Mouse (Mus musculus) kidney, adult 2 months (tissue): ENCODE data around the gene Psen2. TPM values are rescaled to one million over a fixed set of nuclear protein-coding genes. Genes with fewer than 3 reads are reported as not detected.

Source experiments
- DNase-seq: peaks from one replicate; pipeline ENCODE4 v3.0.0; 2021
- H3K27ac ChIP-seq: fragments of 200-500 bp; 2 replicates; pipeline ENCODE4 v1.5.1; 2012; ENCODE audit warnings: low read depth, low read length, control low read depth, inconsistent platforms; ENCODE audit not compliant: insufficient read depth
- H3K27me3 ChIP-seq: fragments of 200-500 bp; replicated peaks from 2 replicates; pipeline ENCODE4 v1.6.1; 2012; ENCODE audit warnings: mild to moderate bottlenecking, moderate library complexity, low read length, inconsistent platforms; ENCODE audit not compliant: control insufficient read depth, insufficient read depth
- H3K36me3 ChIP-seq: fragments of 200-500 bp; 2 replicates; pipeline ENCODE4 v1.6.1; 2012; ENCODE audit warnings: mild to moderate bottlenecking, moderate library complexity, low read length, inconsistent platforms; ENCODE audit not compliant: control insufficient read depth, insufficient read depth
- H3K4me1 ChIP-seq: fragments of 200-500 bp; 2 replicates; pipeline ENCODE4 v1.6.1; 2011; ENCODE audit warnings: low read length; ENCODE audit not compliant: control insufficient read depth, insufficient read depth
- H3K4me3 ChIP-seq: fragments of 200-500 bp; 2 replicates; pipeline ENCODE4 v1.5.1; 2011; ENCODE audit warnings: mild to moderate bottlenecking, low read depth, low read length, control low read depth; ENCODE audit not compliant: insufficient read depth
- CTCF ChIP-seq: fragments of 200-500 bp; conservative IDR thresholded peaks from 2 replicates; pipeline ENCODE4 v1.5.1; 2011; ENCODE audit warnings: low read depth, mild to moderate bottlenecking, control low read depth, low read length, moderate library complexity, mixed read lengths; ENCODE audit not compliant: insufficient read depth, insufficient read length
- POLR2A ChIP-seq: fragments of 200-500 bp; IDR thresholded peaks from one replicate; pipeline ENCODE4 v1.6.1; 2011; ENCODE audit warnings: low read depth, low read length, control low read depth
- WGBS: fragments of 180-500 bp; shearing (Covaris S2); methylation state at CpG from one replicate; pipeline ENCODE4 v1.1.7; 2018; 5-methylcytosine and 5-hydroxymethylcytosine counted together
- polyA plus RNA-seq: library from polyadenylated mRNA; depleted of rRNA; stranded (reverse); fragments of >200 nt; gene quantifications from 2 replicates; pipeline ENCODE4 v1.2.3, GENCODE M21; 2012

Gene Psen2
- polyA plus RNA-seq, 1 experiment, result 41.3 TPM

GRCm38 (mm10) chr1:180212911-180213310 is 50.3 kb downstream of the Psen2 start:
- no peak for TF ChIP-seq POLR2A
- TF ChIP-seq CTCF, result no peak
- H3K27me3 ChIP-seq, result no peaks in the 10 kb centered on the region
- H3K36me3 ChIP-seq, result no peaks in the 10 kb centered on the region
- 51% methylated on average over 5 of the region's 5 CpGs for WGBS
- H3K4me1 ChIP-seq, result peaks cover 32% of the 10 kb centered on the region
- H3K27ac ChIP-seq, result peak overlapping the region; percentile 76
- DNase-seq, result peak; percentile 77
- no peak overlapping the region for H3K4me3 ChIP-seq

DNA sequence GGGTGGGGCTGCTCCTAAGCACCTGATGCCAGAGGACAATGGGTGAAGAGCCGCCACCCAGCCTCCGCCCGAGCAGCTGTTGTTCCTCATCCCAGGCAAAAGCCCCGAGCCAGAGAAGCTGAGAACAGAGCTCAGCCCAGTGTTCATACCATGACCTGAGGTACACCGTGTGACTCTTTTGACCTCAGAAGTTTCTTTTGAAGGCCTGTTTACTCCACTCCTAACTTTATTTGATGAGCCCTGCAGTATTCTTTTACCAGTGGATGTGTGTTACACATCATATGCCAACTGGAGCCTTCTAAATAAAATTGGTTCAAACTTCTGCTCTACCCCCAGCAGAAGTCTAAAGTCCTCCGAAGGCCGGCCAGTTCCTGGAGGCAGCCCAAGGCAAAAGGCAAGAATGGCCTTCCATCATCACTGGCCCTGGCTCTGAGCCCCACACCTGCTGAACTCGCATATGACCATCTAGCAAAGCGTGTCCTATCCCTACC is 52.4 kb downstream of the Psen2 start:
- DNase-seq, result peak; percentile 94
- no peaks in the 10 kb centered on the region for H3K27me3 ChIP-seq

DNA sequence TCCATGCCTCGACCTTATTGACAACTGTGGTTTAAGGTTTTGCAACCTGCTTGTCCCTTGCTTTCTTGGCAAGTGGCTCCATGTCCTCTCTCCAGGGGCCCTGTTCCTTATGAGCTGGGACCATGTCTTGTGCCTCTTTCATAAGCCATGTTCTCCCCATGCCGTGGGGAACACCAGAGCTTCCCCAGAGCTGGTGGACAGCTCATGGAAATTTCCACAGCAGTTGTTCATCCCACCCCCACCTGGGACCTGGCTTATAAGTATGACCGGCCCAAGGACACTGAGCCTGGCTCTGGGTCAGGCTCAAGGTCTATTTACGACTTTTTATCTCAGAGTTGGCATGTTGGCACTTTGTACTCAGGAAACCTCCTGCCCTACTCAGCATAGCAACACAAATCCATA is 53.2 kb downstream of the Psen2 start:
- peak overlapping the region; percentile 91 for H3K27ac ChIP-seq
- H3K4me1 ChIP-seq, result peaks cover 32% of the 10 kb centered on the region
- DNase-seq, result peak; percentile 75
- no peaks in the 10 kb centered on the region for H3K36me3 ChIP-seq
- WGBS, result 38% methylated on average over 4 of the region's 4 CpGs
- no peaks in the 10 kb centered on the region for H3K27me3 ChIP-seq
- H3K4me3 ChIP-seq, result no peak overlapping the region
- TF ChIP-seq POLR2A, result no peak
- no peak for TF ChIP-seq CTCF

More for the DNA sequence above, 52.4 kb downstream of the Psen2 start:
- no peak for TF ChIP-seq CTCF
- TF ChIP-seq POLR2A, result no peak
- Histone ChIP-seq H3K36me3 (no peaks in the 10 kb centered on the region), H3K4me3 (no peak overlapping the region), H3K4me1 (peaks cover 32% of the 10 kb centered on the region), H3K27ac (peak overlapping the region; percentile 91)
- 48% methylated on average over 9 of the region's 9 CpGs for whole genome bisulfite sequencing

- WGBS, result 80% methylated on average over 3 of the region's 3 CpGs
Observed at GRCm38 (mm10) chr1:180208370-180208769, 54.9 kb downstream of the Psen2 start.

DNA sequence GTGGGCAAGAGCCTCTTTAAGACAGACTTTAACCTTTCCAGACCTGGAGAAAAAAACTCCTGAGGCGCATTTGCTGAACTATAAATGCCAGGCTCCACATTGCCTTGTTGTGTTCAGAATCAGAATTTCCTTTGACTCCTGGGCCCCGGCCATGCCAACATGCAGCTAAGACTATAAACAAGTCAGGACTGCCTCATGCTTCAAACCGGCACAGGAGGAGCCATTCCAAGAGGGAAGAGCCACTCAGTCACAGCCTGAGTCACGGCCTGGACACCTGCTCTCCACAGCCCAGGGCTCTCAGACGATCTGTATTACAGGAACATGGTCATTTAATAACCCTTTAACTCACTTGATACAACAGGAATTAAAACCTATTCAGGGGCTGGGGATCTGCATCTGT is 62.5 kb downstream of the Psen2 start:
- Histone ChIP-seq H3K4me3 (no peak overlapping the region), H3K36me3 (no peaks in the 10 kb centered on the region), H3K27ac (peak overlapping the region; percentile 51; the same call in 1 of the 2 replicates), H3K4me1 (peaks cover 6% of the 10 kb centered on the region; the same call in 1 of the 2 replicates), H3K27me3 (no peaks in the 10 kb centered on the region)
- DNase-seq, result peak; percentile 64
- TF ChIP-seq CTCF (no peak), POLR2A (no peak)
- WGBS, result 30% methylated on average over 5 of the region's 5 CpGs

More at GRCm38 (mm10) chr1:180208370-180208769, 54.9 kb downstream of the Psen2 start:
- H3K27ac ChIP-seq, result no peak overlapping the region
- H3K4me3 ChIP-seq, result no peak overlapping the region
- no peaks in the 10 kb centered on the region for H3K36me3 ChIP-seq
- DNase-seq, result no peak
- no peaks in the 10 kb centered on the region for H3K27me3 ChIP-seq
- H3K4me1 ChIP-seq, result peaks cover 19% of the 10 kb centered on the region
- no peak for TF ChIP-seq POLR2A
- no peak for TF ChIP-seq CTCF

DNA sequence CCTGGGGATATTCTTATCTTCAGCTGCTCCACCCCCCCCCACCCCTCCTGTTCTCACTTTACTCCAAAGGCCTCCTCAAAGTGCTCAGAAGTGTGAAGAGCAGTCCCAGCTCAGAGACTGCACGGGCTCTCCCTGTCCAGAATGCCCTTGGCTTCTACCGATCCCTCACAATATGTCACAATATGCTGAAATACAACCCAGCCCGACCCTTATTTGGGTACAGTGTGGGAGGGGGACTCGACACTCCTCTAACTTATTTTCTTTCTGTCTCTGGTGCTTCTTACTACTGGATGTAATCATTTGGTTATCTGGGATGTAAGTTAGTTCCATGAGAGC is 63.6 kb downstream of the Psen2 start:
- Histone ChIP-seq H3K4me3 (no peak overlapping the region), H3K36me3 (no peaks in the 10 kb centered on the region), H3K27ac (no peak overlapping the region), H3K4me1 (peaks cover 10% of the 10 kb centered on the region), H3K27me3 (no peaks in the 10 kb centered on the region)
- TF ChIP-seq POLR2A (no peak), CTCF (no peak)
- 51% methylated on average over 4 of the region's 4 CpGs for WGBS
- DNase-seq, result no peak

DNA sequence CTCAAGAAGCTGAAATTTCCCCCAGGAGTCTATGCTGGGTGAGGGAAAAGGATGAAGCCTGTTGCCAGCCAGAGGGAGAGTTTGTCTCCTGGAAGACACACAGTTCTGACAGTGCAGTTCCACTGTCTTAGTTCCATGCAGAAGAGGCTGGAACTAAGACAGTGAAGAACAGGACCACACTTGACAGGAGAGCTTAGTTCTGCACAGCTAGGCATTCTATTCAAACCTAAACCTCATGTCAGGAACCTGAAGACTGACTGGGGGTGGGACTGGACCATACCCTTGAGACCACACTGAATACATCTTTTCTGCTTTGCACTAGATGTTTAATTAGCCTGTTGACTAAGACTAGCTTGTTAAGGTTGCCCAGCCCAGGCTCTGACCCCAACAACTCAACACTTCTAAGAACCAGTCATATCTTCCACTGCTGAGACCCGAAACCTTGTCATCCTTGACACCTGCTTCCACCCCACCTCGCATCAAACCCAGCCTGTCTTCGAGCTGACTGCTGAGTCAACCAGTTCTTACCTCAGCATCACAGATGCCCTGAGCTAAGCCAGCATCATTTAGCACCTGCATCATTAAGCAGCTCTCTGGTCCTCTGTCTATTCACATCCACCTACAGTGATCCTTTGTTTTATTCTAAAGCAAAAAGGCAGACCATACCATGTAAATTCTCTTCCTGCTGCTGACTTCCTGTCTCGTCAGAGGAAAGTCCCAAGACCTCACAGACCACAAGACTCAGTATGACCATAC is 64.1 kb downstream of the Psen2 start, which contains the start of gene Coq8a:
Gene Coq8a, minus strand, starts transcription at position 644 of the 756 bp plus-strand sequence.
- WGBS, result 70% methylated on average over 4 of the region's 4 CpGs
- Histone ChIP-seq H3K27me3 (no peaks in the 10 kb centered on the region), H3K27ac (no peak within 1 kb of the TSS), H3K36me3 (no peaks in the 10 kb centered on the region), H3K4me3 (no peak within 1 kb of the TSS), H3K4me1 (peaks cover 15% of the 10 kb centered on the region)
- DNase-seq, result no peak
- TF ChIP-seq POLR2A (no peak), CTCF (no peak)
